Mouse (Mus musculus): ENCODE results near the gene Mast1. TPM values are rescaled to one million over a fixed set of nuclear protein-coding genes. Genes with fewer than 3 reads are reported as not detected.

Mast1 gene
- total RNA-seq (2021), result under 1 TPM in 1 of 2 experiments, not detected in 1; 0.07 TPM
- long read RNA-seq, experiment 1, result 0 reads
- long read RNA-seq, experiment 2, partial matches to known transcripts, result 0 of 1 reads
- long read RNA-seq, experiment 2, other reads (novel, unspliced or antisense), result 1 of 1 reads

- DNase-seq (ENCODE audit: low spot score in 2 of 2), result peak in 1 of 2 experiments; percentile 51
Measured at GRCm38 (mm10) chr8:84936962-84937546, at the start of gene Mast1. Gene Mast1, minus strand, starts transcription at chr8:84937359.

DNA sequence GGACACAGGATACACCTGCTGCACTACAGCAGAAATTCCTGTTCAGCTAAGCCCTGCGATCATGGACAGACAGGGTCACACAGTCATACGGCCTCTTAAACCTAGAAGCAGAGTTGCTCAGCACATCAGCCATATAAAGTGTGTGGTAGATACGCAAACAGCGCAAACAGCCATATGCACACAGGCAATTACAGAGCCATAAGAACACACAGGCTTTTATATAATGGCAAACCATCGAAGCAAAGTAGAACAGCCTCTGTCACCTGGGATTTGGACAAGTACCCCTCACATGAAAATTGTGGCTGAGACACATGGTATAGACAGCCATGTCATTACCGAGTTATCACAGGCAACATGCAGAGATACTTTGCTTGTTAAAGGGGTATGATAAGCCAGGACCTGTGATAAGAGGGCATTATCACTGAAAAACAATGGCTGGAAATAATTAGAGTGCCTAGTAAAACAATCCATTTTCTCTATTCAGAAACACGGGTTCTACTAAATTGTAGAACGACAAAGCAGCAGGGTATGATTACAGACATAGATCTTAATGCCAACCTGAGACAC, 49.3 kb upstream of the Mast1 start:
- DNase-seq (ENCODE audit: low spot score in 2 of 2), result no peak

GRCm38 (mm10) chr8:84985684-84986378, 48.7 kb upstream of the Mast1 start:
- DNase-seq (ENCODE audit: low spot score in 2 of 2), result peak; percentile 62 to 81

- DNase-seq (ENCODE audit: low spot score in 2 of 2), result no peak
Measured at GRCm38 (mm10) chr8:84985049-84985683, 48.0 kb upstream of the Mast1 start.

GRCm38 (mm10) chr8:84984294-84985048, 47.3 kb upstream of the Mast1 start:
- no peak for DNase-seq (ENCODE audit: low spot score in 2 of 2)

- no peak for DNase-seq (ENCODE audit: low spot score in 2 of 2)
Measured at GRCm38 (mm10) chr8:84982499-84983011, 45.4 kb upstream of the Mast1 start.

- no peak for DNase-seq (ENCODE audit: low spot score in 2 of 2)
Measured at GRCm38 (mm10) chr8:84981644-84982498, 44.7 kb upstream of the Mast1 start.

- peak in 1 of 2 experiments; percentile 68 for DNase-seq (ENCODE audit: low spot score in 2 of 2)
Measured at GRCm38 (mm10) chr8:84980622-84981358, 43.6 kb upstream of the Mast1 start.

GRCm38 (mm10) chr8:84979599-84980421, 42.7 kb upstream of the Mast1 start:
- peak; percentile 64 to 86 for DNase-seq (ENCODE audit: low spot score in 2 of 2)

DNA sequence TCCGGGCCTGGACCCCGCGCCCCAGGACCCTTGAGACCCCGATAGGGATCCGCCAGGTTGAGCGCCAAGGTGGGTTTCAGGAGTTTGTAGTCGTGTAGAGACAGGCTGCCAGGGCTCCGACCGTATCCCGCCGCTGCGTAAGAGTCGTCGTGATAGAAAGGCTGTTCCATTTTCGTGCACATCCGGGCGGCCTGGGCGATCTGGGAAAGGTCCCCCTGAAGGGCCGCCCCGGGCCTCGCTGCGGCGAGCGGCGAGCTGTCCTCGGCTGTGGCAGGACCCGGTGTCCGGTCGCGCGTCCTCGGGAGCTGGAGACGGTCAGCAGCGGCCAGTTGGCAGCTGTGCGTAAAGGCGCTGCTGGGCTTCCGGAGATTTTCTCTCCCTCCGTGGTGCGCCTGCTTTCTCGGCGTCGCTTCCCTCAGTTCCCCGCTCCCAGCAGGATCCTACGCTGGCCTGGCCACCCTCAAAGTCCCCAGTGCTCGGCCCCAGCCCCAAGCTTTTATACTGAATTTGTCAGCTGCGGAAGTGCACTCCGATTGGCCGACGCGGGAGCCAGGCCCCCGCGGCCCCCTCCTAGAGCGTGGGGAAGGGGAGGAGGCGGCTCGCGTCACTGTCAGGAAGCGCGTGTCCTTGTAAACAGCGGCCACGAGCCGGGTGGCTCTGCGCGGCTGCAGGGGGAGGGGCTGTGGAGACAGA, 41.2 kb upstream of the Mast1 start, which contains the start of gene Junb:
Gene Junb (minus strand): TSS at position 471 of the 693 bp plus-strand sequence.
- peak; percentile 79 to 89 for DNase-seq (ENCODE audit: low spot score in 2 of 2)

- peak in 1 of 2 experiments; percentile 63 for DNase-seq (ENCODE audit: low spot score in 2 of 2)
Measured at GRCm38 (mm10) chr8:84977435-84978247, 40.5 kb upstream of the Mast1 start.

DNA sequence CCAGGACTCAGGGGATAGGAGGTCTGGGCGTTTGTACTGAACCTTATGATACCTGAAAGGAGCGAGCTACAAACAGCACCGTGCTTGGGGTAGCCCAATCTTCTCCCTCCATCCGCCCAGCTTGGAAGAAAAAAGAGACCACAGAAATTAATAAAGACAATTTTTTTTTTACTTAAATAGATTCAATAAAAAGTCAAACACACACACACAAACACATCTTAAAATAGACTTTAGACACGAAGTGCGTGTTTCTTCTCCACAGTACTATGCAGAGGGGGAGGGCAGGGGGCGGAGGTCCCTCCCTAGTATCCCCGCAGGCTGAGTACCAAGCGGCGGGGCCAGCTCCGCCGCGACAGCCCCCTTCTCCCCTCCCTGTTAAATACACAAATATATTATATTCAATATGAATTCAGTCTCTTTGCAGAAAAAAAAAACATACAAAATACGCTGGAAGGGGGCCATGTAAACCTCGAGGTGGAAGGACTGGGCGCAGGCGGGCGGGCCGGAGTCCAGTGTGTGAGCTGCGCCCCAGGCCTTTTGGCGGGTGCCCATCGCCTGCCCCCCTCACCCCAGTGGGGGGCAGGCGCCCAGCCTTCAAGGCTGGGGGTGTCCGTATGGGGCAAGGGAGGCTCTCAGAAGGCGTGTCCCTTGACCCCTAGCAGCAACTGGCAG, 39.7 kb upstream of the Mast1 start:
- no peak for DNase-seq (ENCODE audit: low spot score in 2 of 2)

DNA sequence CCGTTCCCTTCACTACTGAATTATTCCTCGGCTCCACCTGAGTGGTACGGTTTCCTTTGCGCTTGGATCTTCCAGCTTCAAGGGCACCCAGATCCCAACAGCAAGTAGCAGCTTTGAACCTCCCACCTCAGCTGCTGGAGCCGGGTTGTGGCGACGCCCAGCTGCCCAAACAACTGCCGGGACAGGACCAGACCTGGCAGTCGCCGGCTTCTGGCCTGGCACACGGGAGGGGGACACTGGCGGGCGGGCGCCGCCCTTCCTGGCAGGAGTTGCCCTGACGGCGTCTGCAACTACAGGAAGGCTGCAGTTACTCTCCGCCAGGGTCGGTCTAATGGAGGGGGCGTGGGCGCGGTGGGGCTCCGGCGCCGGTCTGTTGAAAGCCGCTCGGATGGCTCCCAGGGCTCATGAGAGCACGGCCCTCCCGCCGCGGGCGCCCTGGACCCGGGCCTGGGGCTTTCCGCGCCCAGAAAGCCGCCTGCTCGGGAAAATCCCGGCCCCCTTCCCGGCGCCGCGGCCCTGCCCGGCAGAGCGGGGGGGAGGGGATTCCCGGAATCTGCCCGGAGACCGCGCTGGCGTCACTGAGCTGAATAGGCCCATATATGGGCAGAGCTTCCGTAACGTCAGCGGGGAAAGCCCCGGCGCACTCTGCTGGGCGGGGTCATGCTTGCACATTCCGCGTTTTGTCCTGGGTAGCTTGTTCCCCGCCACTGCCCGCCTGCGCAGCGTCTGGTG, 39.0 kb upstream of the Mast1 start:
- peak; percentile 91 to 94 for DNase-seq (ENCODE audit: low spot score in 2 of 2)

- peak in 1 of 2 experiments; percentile 45 for DNase-seq (ENCODE audit: low spot score in 2 of 2)
Measured at GRCm38 (mm10) chr8:84975434-84975833, 38.3 kb upstream of the Mast1 start.

DNA sequence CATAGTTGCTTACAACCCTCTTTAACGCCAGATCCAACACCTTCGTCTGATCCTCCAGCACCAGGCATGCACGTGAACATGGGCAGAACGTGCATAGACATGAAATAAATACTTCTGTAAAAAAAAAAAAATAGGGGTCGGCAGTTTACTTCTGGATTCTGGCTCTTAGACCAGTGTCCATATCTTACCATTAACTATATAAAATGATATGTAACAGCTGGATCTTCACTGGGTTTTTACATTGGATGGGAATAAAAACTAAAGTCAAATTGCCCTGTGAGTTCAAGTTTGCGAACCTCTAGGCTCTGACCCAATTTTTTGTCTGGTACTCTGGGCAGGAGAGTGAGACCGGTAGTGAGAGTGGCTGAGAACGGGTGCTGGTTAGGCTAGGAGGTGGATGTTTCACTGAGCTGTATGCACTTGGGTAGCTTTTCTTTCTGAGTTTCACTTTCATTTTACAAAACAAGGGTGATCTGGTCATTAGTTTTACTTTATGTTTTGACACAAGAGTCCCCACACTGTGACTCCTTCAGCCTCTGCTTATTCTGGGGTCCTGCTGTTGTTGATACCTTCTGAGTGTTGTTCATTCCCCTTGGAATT, 37.5 kb upstream of the Mast1 start:
- DNase-seq (ENCODE audit: low spot score in 2 of 2), result no peak
